Mouse (Mus musculus): ENCODE measurements around the gene Foxn1. TPM values are rescaled to one million over a fixed set of nuclear protein-coding genes. Genes with fewer than 3 reads are reported as not detected.
A peak's percentile ranks its signal among the peaks of the same experiment; 100 is the strongest.

Gene Foxn1
- 0.21 and 0.26 TPM in 2 replicates for polyA plus RNA-seq (2016; fragmentation: Nextera tagmentation; extraction: Ambion mirVana)

- no peaks in the 10 kb centered on the region for H3K9me3 ChIP-seq
- H3K27ac ChIP-seq (replicated peaks) = peak within 1 kb of the TSS; percentile 30; the same call in 1 of the 2 replicates
- peaks cover 9% of the 10 kb centered on the region; the same call in 1 of the 2 replicates for H3K27me3 ChIP-seq (replicated peaks; ENCODE audit: low read depth, poor library complexity, severe bottlenecking)
- no peak within 1 kb of the TSS for H3K4me3 ChIP-seq
- H3K4me1 ChIP-seq = peaks cover 32% of the 10 kb centered on the region
- 75% methylated on average over 14 of the region's 14 CpGs for WGBS
- no peaks in the 10 kb centered on the region for H3K36me3 ChIP-seq (replicated peaks)
- DNase-seq (ENCODE audit: low spot score) = peak; percentile 17
Observed at GRCm38 (mm10) chr11:78386508-78387043, at the start of gene Foxn1. Gene Foxn1, minus strand, starts transcription at chr11:78386558.

GRCm38 (mm10) chr11:78435776-78436349 is 49.5 kb upstream of the Foxn1 start:
- WGBS = 5% methylated on average over 19 of the region's 19 CpGs
- peak; percentile 85 for DNase-seq (ENCODE audit: low spot score)
- Histone ChIP-seq H3K9me3 (no peaks in the 10 kb centered on the region; the same call in 1 of the 2 replicates), H3K4me3 (peak overlapping the region; percentile 39), H3K36me3 (replicated peaks) (no peaks in the 10 kb centered on the region), H3K4me1 (peaks cover 10% of the 10 kb centered on the region), H3K27me3 (replicated peaks; ENCODE audit: low read depth, poor library complexity, severe bottlenecking) (no peaks in the 10 kb centered on the region; the same call in 1 of the 2 replicates), H3K27ac (replicated peaks) (peak overlapping the region; percentile 78)

- peaks cover 10% of the 10 kb centered on the region for H3K4me1 ChIP-seq
- no peak overlapping the region for H3K27ac ChIP-seq (replicated peaks)
- H3K27me3 ChIP-seq (replicated peaks; ENCODE audit: low read depth, poor library complexity, severe bottlenecking) = no peaks in the 10 kb centered on the region; the same call in 1 of the 2 replicates
- no peaks in the 10 kb centered on the region for H3K36me3 ChIP-seq (replicated peaks)
- no peak for DNase-seq (ENCODE audit: low spot score)
- no peak overlapping the region for H3K4me3 ChIP-seq
- no peaks in the 10 kb centered on the region for H3K9me3 ChIP-seq
- WGBS = 79% methylated on average over 4 of the region's 4 CpGs
Observed at GRCm38 (mm10) chr11:78434052-78434451, 47.7 kb upstream of the Foxn1 start.

- 93% methylated on average over 10 of the region's 10 CpGs for WGBS
- H3K4me1 ChIP-seq = peaks cover 8% of the 10 kb centered on the region
- H3K27ac ChIP-seq (replicated peaks) = no peak overlapping the region
- H3K4me3 ChIP-seq = no peak overlapping the region
- no peaks in the 10 kb centered on the region for H3K36me3 ChIP-seq (replicated peaks)
- H3K27me3 ChIP-seq (replicated peaks; ENCODE audit: low read depth, poor library complexity, severe bottlenecking) = no peaks in the 10 kb centered on the region; the same call in 1 of the 2 replicates
- H3K9me3 ChIP-seq = no peaks in the 10 kb centered on the region
- DNase-seq (ENCODE audit: low spot score) = no peak
Observed at GRCm38 (mm10) chr11:78431176-78431575, 44.8 kb upstream of the Foxn1 start.

- Histone ChIP-seq H3K9me3 (no peaks in the 10 kb centered on the region), H3K36me3 (replicated peaks) (no peaks in the 10 kb centered on the region), H3K27ac (replicated peaks) (no peak overlapping the region), H3K4me1 (no peaks in the 10 kb centered on the region; the same call in 1 of the 2 replicates), H3K4me3 (no peak overlapping the region), H3K27me3 (replicated peaks; ENCODE audit: low read depth, poor library complexity, severe bottlenecking) (no peaks in the 10 kb centered on the region; the same call in 1 of the 2 replicates)
- no peak for DNase-seq (ENCODE audit: low spot score)
- WGBS = 60% methylated on average over 11 of the region's 11 CpGs
Observed at GRCm38 (mm10) chr11:78430195-78430878, 44.0 kb upstream of the Foxn1 start.

- 82% methylated on average over 5 of the region's 5 CpGs for WGBS
- Histone ChIP-seq H3K4me3 (no peak overlapping the region), H3K27me3 (replicated peaks; ENCODE audit: low read depth, poor library complexity, severe bottlenecking) (no peaks in the 10 kb centered on the region)
Observed at GRCm38 (mm10) chr11:78428309-78428708, 42.0 kb upstream of the Foxn1 start.

GRCm38 (mm10) chr11:78427655-78428054 is 41.3 kb upstream of the Foxn1 start:
- no peak overlapping the region for H3K27ac ChIP-seq (replicated peaks)
- no peaks in the 10 kb centered on the region for H3K27me3 ChIP-seq (replicated peaks; ENCODE audit: low read depth, poor library complexity, severe bottlenecking)
- no peaks in the 10 kb centered on the region for H3K36me3 ChIP-seq (replicated peaks)
- H3K4me1 ChIP-seq = no peaks in the 10 kb centered on the region
- WGBS = 96% methylated on average over 6 of the region's 6 CpGs
- DNase-seq (ENCODE audit: low spot score) = no peak
- no peaks in the 10 kb centered on the region for H3K9me3 ChIP-seq
- no peak overlapping the region for H3K4me3 ChIP-seq

More at GRCm38 (mm10) chr11:78428309-78428708, 42.0 kb upstream of the Foxn1 start:
- no peaks in the 10 kb centered on the region for H3K4me1 ChIP-seq
- no peaks in the 10 kb centered on the region for H3K9me3 ChIP-seq
- no peak overlapping the region for H3K27ac ChIP-seq (replicated peaks)
- no peak for DNase-seq (ENCODE audit: low spot score)
- H3K36me3 ChIP-seq (replicated peaks) = no peaks in the 10 kb centered on the region

GRCm38 (mm10) chr11:78425572-78425971 is 39.2 kb upstream of the Foxn1 start:
- Histone ChIP-seq H3K36me3 (replicated peaks) (no peaks in the 10 kb centered on the region), H3K4me3 (no peak overlapping the region), H3K27me3 (replicated peaks; ENCODE audit: low read depth, poor library complexity, severe bottlenecking) (peaks cover 14% of the 10 kb centered on the region), H3K4me1 (peaks cover 7% of the 10 kb centered on the region), H3K9me3 (no peaks in the 10 kb centered on the region), H3K27ac (replicated peaks) (no peak overlapping the region)
- WGBS = 88% methylated on average over 1 of the region's 1 CpGs
- DNase-seq (ENCODE audit: low spot score) = no peak

GRCm38 (mm10) chr11:78424352-78424751 is 38.0 kb upstream of the Foxn1 start:
- no peaks in the 10 kb centered on the region for H3K9me3 ChIP-seq
- peaks cover 14% of the 10 kb centered on the region for H3K27me3 ChIP-seq (replicated peaks; ENCODE audit: low read depth, poor library complexity, severe bottlenecking)
- no peak overlapping the region for H3K27ac ChIP-seq (replicated peaks)
- DNase-seq (ENCODE audit: low spot score) = no peak
- H3K4me3 ChIP-seq = no peak overlapping the region
- H3K36me3 ChIP-seq (replicated peaks) = no peaks in the 10 kb centered on the region
- peaks cover 9% of the 10 kb centered on the region for H3K4me1 ChIP-seq
- WGBS = 64% methylated on average over 2 of the region's 2 CpGs

GRCm38 (mm10) chr11:78422055-78422819 is 35.9 kb upstream of the Foxn1 start, which contains the start of gene Slc13a2:
Gene Slc13a2, minus strand, starts transcription at chr11:78422217.
- H3K9me3 ChIP-seq = no peaks in the 10 kb centered on the region
- H3K4me3 ChIP-seq = no peak within 1 kb of the TSS
- 30% methylated on average over 13 of the region's 13 CpGs for WGBS
- DNase-seq (ENCODE audit: low spot score) = no peak
- H3K27me3 ChIP-seq (replicated peaks; ENCODE audit: low read depth, poor library complexity, severe bottlenecking) = peaks cover 14% of the 10 kb centered on the region
- H3K36me3 ChIP-seq (replicated peaks) = no peaks in the 10 kb centered on the region
- no peak within 1 kb of the TSS for H3K27ac ChIP-seq (replicated peaks)
- peaks cover 9% of the 10 kb centered on the region for H3K4me1 ChIP-seq

- Histone ChIP-seq H3K27me3 (replicated peaks; ENCODE audit: low read depth, poor library complexity, severe bottlenecking) (peaks cover 14% of the 10 kb centered on the region), H3K27ac (replicated peaks) (no peak overlapping the region), H3K36me3 (replicated peaks) (no peaks in the 10 kb centered on the region), H3K4me3 (no peak overlapping the region), H3K4me1 (peaks cover 9% of the 10 kb centered on the region), H3K9me3 (no peaks in the 10 kb centered on the region)
- WGBS = 68% methylated on average over 13 of the region's 13 CpGs
- DNase-seq (ENCODE audit: low spot score) = no peak
Observed at GRCm38 (mm10) chr11:78421201-78422009, 35.0 kb upstream of the Foxn1 start.

Measured in embryonic facial prominence, embryonic 10.5 days (tissue).